Mouse (Mus musculus): ENCODE results near the gene Wipf2.

Wipf2 gene

DNA sequence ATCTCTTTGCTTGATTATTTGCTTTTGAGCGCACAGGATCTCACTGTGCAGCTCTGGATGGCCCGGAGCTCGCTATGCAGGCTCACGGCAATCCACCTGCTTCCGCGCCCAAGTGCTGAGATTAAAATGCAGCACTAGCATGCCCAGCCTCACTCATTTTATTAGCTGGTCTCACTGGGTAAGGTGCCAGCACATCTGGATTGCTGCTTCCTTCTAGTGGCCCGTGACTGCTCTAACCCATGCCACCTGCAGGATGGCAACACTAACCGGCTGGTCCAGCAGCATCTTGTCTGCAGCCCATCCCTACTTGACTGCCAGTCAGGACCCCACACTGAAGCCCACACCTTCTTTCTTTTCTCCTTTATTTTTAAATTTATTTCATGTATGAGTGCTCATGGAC is 9.3 kb upstream of the Wipf2 start:
- DNase-seq (ENCODE audit: low spot score), result no peak

DNA sequence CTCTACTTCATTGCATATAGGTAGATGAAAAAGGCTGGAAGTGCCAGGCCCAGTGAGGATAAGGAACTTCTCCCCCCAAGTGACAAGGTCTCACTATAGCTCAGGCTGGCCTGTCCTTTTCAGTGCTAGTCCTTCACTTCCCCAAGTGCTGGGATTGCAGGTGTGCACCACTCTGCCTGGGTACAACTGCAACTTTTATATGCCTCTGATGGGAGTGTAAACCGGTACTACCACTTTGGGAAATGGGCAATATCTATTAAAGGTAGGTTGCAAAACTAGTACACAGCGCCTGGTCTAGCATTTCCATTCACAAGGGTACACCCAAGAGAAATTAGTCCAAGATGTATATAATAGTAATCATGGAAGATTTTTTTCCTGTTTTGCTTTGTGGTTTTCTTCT is 8.8 kb upstream of the Wipf2 start:
- no peak for DNase-seq (ENCODE audit: low spot score)

DNA sequence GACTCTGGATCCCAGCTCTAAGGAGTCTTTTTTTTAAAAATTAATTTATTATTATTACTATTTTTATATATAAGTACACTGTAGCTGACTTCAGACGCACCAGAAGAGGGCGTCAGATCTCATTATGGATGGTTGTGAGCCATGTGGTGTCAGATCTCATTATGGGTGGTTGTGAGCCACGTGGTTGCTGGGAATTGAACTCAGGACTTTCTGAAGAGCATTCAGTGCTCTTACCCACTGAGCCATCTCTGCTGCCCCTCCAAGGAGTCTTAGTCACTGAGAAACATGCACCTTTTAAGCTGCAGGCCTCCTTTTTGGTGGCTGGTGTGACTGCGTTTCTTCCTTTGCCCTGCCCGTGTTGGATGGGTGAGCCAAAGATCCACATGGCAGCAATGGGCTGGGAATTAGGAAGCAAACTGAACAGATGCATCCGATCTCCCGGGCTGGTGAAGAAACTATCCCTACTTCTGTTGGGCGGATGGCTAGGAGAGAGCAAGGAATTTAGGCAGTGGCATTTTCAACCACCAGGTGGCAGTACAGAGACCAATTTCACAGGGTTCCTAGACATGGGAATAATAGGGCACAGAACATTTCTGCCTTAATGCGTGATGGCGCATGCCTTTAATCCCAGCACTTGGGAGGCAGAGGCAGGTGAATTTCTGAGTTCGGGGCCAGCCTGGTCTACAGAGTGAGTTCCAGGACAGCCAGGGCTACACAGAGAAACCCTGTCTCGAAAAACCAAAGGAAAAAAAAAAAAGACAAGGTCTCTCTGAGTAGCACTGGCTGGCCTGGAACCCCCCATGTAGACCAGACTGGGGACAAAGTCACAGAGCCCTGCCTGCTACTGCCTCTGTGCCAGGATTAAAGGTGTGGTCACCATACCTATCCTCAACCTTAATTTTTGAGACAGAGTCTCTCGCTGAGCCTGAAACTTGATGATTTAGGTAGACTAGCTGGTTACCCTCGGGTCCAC is 4.4 kb upstream of the Wipf2 start:
- peak; percentile 93 for DNase-seq (ENCODE audit: low spot score)

DNA sequence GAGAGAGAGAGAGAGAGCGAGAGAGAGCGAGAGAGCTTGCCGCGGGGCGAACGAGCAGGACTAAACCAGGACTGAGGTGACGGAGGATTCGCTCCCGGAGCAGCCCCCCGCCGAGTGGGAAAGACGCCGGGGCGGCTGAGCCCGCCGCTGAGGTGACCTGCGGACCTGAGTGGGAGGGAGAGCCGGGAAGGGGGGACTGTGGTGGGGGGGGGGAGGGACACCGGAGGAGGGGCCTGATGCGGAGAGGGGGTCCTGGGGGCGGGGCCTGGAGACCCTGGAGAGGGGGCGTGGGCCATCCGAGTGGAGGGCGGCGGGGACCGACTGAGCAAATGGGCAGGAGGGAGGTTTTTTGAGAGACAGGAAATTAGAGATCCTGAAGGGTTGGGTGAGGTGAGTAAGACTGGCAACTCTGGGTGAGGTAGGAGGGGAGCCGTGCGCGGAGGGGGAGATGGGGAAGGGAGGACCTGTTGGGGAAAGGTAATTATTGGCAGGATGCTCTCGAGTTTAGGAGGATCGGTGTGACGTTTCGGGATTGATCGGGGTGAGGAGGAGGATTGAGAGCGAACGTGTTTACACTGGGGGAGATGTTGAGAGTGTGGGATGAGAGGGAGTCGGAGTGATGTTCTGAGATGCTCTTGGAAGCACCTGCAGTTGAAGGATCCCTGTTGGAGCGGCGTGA is 452 bp downstream of the Wipf2 start:
- no peak for DNase-seq (ENCODE audit: low spot score)

DNA sequence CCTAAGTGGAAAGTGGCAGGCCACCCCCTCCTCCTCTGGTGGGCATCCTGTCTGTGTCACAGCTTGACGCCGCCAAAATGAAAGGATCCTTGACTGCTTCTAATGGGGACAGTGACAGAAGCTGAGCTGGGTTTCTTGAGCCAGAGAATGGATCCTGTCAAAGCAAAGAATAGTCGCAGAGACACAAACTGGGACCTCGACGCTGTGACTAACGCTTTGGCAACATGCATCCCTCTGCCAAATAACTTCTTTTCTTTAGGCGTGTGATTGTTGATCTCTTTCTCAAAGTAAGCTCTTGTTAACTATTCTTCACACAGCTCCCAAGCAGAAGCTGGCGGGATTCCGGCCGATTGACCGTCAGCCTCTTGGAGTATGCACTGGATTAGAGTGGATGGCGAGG is 3.9 kb downstream of the Wipf2 start:
- DNase-seq (ENCODE audit: low spot score), result no peak

DNA sequence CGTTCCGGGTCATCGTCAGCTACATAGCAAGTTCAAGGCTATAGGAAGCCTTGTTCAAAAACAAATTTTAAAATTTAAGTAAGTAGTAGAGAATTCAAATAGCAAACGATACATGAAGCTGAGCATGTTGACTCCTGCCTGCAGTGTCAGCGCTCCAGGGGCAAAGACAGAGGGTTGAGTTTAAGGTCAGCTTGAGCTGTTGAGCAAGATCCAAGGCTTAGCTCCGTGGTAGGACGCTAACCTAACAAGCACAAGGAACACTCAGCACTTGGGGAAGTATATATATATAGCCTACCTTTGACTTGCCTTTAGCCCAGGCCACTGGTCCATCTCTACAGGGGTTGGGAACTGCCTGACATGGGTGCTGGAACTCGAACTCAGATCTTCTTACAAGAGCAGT is 6.5 kb downstream of the Wipf2 start:
- no peak for DNase-seq (ENCODE audit: low spot score)

DNA sequence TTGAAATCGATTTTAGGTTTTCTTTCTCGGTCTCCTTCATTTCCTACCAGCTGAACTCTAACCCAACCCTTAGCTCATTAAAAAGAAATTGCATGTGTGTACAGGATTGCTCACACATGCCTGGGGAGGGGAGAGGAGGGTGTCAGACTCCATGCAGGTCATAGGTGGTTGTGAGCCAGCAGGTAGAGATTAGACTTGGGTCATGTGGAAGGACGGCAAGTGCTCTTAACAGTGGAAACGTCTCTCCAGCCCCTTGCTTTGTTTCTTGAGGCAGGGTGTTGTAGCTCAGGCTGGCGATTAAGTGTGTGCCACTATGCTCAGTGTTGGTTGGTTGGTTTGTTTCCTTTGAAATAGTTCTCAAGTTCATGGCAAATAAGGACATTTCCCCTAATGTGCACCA is 7.4 kb downstream of the Wipf2 start:
- no peak for DNase-seq (ENCODE audit: low spot score)

DNA sequence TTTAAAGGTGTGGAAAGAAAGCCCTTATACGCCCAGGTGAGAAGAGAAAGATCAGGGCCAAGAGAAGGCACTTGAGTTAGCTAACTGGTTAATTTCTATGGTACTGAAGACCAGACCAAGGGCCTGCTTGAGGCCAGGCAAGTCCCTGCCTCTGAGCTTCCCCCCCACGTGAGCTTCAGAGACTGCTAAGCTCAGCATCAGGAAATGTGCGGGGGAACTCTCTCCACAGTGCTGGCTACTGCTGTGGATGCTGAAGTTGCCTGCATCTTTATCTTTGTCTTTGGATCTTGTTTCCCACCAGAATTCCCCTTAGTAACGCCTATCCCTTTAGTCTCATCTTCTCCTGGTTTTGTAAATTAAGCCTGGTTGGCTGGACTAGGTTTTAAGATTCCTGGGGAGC is 8.0 kb downstream of the Wipf2 start:
- no peak for DNase-seq (ENCODE audit: low spot score)

DNA sequence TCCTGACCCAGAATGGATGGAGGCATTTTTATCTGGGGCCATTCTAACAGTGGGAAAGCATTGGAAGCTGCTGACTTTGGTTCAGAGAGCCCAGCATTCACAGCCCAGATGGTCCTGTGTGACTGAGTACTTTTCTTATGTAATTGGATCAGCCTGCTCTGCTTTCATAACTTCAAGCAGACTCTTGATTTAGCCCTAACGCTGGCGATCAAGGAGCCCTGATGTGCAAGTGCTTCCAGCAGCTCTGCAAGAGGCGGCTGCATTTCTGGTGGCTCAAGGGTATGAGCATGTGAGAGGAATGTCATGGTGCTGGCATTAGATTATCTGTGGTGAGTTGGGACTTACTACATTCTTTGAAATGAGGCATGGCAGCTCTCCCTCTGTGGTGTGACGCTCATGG is 8.6 kb downstream of the Wipf2 start:
- DNase-seq (ENCODE audit: low spot score), result no peak

DNA sequence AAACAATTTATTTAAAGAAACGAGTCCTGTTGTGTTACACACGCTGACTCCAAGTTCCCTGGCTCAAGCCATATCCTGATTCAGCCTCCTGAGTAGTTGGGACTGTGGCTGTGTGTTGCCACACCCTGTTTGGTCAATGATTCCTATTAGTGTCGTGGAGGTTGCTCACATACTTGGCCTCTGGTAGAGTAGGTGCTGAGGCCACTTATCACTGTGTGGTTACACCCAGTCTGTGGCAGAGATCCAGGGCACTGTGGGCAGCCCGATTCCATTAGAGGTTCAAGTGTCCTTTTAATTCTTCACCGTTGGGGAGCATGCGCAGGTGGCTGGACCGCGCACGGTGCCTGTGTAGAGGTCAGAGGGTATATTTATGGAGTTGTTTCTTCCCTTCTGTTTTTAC is 10.5 kb downstream of the Wipf2 start:
- no peak for DNase-seq (ENCODE audit: low spot score)

DNA sequence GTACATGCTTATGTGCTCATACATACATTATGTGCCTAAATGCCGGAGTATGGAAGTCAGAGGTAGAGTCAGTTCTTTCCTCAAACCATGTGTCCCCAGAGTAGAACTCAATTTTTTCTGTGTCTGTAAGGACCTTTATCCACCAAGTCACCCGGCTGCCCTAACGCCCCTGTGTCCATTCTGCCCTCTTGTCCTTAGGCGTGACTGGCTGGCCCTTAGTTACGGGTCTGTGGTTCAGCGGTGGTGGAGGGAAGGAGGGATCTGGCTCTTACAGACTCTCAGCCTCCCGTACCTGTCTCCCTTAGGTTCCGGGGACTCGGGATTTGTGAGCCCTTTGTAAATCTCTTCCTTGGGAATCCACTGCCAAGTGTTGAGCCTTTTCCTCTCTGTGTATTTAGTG is 13.6 kb downstream of the Wipf2 start:
- DNase-seq (ENCODE audit: low spot score), result no peak

DNA sequence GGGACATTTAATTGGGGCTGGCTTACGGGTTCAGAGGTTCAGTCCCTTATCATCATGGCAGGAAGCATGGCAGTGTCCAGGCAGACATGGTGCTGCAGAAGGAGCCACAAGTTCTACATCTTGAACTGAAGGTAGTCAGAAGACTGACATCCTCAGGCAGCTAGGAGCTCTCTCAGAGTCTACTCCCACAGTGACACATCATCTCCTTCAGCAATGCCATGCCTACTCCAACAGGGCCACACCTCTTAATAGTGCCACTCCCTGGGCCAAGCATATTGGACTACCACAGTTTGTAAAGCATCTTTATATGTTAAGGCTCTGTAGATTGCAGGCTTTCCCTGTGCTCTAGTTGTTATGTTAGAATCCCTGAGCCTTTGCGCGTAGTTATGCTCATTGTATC is 24.3 kb downstream of the Wipf2 start:
- DNase-seq (ENCODE audit: low spot score), result no peak

DNA sequence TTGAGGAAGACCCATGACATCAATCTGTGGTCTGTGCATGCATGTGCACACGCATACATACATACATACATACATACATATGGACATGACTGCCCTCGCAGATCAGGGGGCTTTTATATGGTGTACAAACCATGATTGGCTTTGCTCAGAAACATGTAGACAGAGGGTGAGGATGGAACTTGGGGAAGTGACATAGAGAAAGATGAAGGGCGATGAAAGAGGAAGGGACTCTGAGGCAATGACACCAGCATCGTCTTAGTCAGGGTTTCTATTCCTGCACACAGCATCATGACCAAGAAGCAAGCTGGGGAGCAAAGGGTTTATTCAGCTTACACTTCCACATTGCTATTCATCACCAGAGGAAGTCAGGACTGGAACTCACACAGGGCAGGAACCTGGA is 25.6 kb downstream of the Wipf2 start:
- DNase-seq (ENCODE audit: low spot score), result no peak

DNA sequence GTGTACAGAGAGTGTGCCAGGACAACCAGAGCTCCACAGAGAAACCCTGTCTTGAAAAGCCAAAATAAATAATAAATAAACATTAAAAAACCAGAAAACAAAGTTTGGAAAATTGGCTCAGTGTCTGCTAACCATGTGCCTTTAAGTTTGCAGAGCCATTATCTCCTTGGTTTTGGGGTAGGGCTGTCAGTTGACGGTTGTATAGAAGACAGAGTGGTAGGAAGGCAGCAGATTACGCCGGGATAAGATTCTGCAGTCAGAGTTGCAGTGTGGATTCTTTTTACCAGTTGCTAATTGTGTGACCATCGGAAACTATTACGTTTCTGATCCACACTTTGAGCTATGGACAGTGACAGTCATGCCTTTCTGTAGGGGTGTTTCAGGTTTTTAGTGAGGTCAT is 26.5 kb downstream of the Wipf2 start:
- DNase-seq (ENCODE audit: low spot score), result no peak

DNA sequence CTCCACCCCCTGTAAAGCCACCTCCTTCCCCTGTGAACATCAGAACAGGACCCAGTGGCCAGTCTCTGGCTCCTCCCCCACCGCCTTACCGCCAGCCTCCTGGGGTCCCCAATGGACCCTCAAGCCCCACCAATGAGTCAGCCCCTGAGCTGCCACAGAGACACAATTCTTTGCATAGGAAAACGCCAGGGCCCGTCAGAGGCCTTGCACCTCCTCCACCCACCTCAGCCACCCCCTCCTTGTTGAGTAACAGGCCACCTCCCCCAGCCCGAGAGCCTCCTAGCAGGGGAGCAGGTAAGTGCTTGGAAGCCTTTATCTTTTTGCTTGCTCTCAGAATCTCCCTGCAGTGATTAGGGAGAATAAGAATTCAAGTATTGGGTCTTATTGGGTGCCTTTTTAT is 29.0 kb downstream of the Wipf2 start:
- DNase-seq (ENCODE audit: low spot score), result no peak

DNA sequence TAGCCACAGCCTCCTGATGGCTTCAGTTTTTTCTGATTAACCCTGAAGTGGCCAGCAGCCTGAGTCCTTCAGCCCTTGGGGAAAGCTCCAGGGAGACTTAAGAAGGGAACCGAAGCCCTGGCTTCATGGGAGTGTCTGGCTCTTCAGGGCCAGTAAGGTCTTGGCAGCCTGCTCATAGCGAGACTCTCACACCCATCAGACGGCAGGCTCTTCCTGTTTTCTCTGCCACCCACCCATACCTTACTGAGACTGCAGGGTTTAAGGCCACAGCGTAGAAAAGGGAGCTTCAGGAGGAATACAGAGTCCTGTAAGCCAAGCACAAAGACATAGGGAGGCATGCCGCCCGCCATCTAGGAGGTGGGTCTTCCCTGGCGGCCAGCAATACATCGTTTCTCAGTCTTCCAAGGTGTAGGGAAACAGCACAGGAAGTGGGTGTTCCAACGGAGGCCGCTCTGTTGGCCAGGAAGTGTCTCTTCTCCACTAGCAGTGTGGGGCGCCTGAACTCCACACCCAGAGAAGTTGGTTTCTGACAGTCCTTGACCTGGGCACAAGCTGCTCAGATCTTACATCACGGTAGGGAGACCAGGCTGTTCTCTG is 37.2 kb downstream of the Wipf2 start:
- DNase-seq (ENCODE audit: low spot score), result no peak

DNA sequence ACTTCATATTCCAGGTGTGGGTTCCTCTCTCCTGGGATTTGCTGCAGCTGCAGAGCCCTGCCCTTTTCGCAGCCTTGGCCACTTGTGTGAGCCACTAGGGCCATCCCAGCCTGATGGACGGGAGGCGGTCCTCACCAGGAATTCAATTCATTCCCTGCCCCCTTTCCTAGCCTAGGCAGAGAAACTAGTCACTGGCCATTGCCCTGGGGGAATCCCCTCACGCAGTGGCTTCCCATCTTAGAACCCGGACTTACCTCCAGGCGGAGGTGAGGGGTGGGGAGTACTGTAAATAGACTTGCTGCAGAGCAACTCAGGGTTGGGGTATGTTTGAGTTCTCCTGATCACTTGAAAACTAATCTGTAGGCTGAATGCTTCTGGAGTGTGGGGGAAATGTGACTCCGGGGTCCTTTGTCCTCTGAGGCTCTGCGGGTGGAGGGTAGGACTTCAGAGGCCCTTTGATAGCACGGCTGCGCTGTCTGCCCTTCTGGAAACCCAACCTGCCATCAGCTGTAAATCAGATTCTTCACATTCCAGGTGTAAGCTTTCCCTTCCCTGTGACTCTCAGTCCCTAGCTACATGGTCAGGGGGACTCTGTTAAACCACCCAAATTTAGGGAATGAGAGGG is 39.3 kb downstream of the Wipf2 start:
- no peak for DNase-seq (ENCODE audit: low spot score)

DNA sequence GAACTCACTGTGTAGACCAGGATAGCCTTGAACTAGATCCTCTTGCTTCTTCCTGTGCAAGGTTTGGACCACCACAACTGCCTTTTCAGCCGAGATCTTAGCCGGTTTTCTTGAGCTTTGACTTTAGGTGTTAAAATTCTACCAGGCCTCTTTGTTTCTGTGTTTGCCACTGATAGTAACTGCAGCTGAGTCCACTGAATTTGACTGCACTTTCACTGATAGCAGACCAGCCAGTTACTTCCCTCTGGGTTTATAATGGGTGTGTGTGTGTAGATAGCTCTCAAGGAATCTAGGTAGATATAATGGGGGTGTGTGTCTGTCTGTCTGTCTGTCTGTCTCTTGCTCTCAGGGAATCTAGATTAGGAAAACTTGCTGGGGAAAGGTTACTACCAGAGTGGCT is 41.1 kb downstream of the Wipf2 start:
- DNase-seq (ENCODE audit: low spot score), result no peak

DNA sequence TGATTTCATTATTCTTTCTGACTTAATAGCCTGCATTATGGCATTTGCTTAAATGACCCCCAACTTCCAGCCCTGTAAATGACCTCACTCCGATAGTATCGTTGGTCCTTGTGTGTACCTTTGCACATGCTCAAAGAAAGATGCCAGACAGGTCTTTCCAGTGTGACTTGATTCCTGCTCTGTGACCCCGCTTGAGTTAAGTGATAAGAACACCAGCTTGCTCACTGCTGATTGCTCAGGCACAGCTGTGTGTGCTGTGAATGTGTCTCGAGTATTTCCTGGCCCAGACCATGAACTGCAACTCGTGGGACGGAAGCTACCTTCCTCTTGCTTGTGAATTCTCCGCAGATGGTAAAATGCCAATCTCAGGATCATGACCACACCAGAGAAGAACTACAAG is 41.6 kb downstream of the Wipf2 start:
- DNase-seq (ENCODE audit: low spot score), result no peak

DNA sequence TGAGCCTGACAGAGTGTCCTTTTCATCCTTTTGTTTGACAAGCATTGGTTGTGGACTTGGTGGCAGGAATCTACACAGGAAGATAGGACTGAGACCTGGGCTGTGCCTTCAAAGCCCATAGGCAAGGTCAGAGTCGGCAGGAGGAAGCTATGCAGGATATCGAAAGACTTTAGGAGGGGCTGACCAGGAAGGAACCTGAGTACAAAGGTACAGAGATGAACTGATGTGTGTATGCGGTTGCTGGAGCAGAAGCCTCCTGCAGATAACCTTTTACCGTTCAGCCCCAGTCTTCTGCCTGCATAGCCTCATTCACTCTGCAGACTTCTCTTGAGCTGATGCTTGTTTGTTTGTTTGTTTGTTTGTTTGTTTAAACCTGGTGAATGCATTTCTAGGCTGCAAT is 42.1 kb downstream of the Wipf2 start:
- no peak for DNase-seq (ENCODE audit: low spot score)

DNA sequence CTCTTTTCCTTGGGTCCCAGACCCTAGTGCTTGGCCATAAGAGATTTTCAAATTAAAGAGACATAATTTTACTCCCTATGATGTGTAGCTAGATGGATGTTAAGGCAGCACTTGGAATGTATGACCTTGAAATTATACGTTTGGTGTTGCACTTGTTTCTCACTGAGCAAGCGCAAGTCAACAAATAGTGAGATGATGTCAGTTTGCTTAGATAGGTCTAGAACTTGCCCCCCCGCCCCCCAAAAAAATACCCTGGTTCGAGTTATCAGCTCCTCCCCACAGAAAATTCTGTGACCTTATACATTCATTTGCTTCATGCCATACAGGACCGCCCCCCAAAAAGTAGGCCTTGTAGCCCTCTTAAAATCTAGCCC is 43.6 kb downstream of the Wipf2 start:
- no peak for DNase-seq (ENCODE audit: low spot score)

DNA sequence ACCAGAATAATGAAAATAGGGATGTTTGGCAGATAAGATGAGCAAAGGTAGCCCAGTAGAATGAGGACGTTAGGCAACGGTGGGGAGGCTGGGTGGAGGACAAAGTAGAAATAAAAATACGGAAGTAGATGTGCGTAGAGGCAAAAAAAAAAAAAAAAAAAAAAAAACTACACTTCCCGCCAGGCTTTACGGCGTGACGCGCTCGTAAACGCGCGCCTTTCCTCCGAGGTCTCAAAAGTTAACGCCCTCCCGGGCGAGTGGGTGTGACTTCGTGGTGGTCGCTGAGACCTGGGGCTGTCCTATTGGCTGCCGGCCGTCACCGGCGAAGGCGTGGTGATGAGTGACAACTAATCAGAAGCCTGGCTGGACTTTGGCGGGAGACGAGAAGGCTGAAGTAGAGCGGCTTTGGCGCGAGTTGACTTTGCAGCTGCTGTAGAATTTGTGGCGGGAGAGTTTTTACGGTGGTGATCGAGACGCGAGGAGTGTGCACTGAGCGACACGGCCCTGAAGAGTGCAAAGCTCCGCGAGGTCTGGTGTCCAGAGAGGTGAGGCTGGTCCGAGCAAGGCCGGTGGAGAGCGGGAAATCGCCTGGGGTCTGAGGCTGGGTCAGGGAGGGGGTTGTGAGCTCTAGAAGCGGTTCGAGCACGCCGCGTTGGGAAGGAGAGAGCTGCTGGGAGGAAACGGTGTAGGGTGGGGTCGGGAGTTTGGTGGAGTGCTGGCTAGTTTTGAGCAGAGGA is 44.2 kb downstream of the Wipf2 start, which contains the start of gene Cdc6:
Gene Cdc6, plus strand, starts transcription at position 365 of the 737 bp plus-strand sequence.
- peak; percentile 88 for DNase-seq (ENCODE audit: low spot score)

Data from ovary, postnatal 14 days (tissue).